Mouse (Mus musculus): ENCODE measurements around the gene Dera. TPM values are rescaled to one million over a fixed set of nuclear protein-coding genes. Genes with fewer than 3 reads are reported as not detected.

Gene Dera
- polyA plus RNA-seq, 1 experiment from 2014 or later = 67.1 TPM

GRCm38 (mm10) chr6:137789658-137790057 lies 35.3 kb downstream of the Dera start:
- WGBS = 74% methylated on average over 2 of the region's 2 CpGs
- no peak overlapping the region for H3K27ac ChIP-seq (ENCODE audit: low read depth)
- DNase-seq (ENCODE audit: low spot score) (no peak), ATAC-seq (replicated peaks; ENCODE audit: low FRiP score, low TSS enrichment, low read depth) (no peak)
- H3K4me1 ChIP-seq (replicated peaks; ENCODE audit: control insufficient read depth, insufficient read depth, low read length) = no peaks in the 10 kb centered on the region
- no peak overlapping the region for H3K4me2 ChIP-seq (ENCODE audit: low read length)
- no peaks in the 10 kb centered on the region for H3K27me3 ChIP-seq (replicated peaks; ENCODE audit: control insufficient read depth, insufficient read depth, low read length)
- no peak overlapping the region for H3K9ac ChIP-seq (ENCODE audit: low read length)
- H3K4me3 ChIP-seq (ENCODE audit: low read depth, low read length) = no peak overlapping the region
- no peaks in the 10 kb centered on the region; the same call in 1 of the 2 replicates for H3K36me3 ChIP-seq (ENCODE audit: control insufficient read depth, insufficient read depth, low read length)
- H3K9me3 ChIP-seq (ENCODE audit: control insufficient read depth, low read length) = no peaks in the 10 kb centered on the region

GRCm38 (mm10) chr6:137795494-137795893 lies 41.1 kb downstream of the Dera start:
- Histone ChIP-seq H3K4me3 (ENCODE audit: low read depth, low read length) (no peak overlapping the region), H3K9ac (ENCODE audit: low read length) (no peak overlapping the region), H3K27me3 (replicated peaks; ENCODE audit: control insufficient read depth, insufficient read depth, low read length) (no peaks in the 10 kb centered on the region), H3K36me3 (ENCODE audit: control insufficient read depth, insufficient read depth, low read length) (no peaks in the 10 kb centered on the region), H3K4me1 (replicated peaks; ENCODE audit: control insufficient read depth, insufficient read depth, low read length) (no peaks in the 10 kb centered on the region), H3K27ac (ENCODE audit: low read depth) (no peak overlapping the region), H3K4me2 (ENCODE audit: low read length) (no peak overlapping the region), H3K9me3 (ENCODE audit: control insufficient read depth, low read length) (peaks cover 6% of the 10 kb centered on the region)
- WGBS = 36% methylated on average over 2 of the region's 2 CpGs
- ATAC-seq (replicated peaks; ENCODE audit: low FRiP score, low TSS enrichment, low read depth) (no peak), DNase-seq (ENCODE audit: low spot score) (no peak)

- no peak overlapping the region for H3K27ac ChIP-seq (ENCODE audit: low read depth)
- H3K9me3 ChIP-seq (ENCODE audit: control insufficient read depth, low read length) = peaks cover 6% of the 10 kb centered on the region
- no peaks in the 10 kb centered on the region for H3K27me3 ChIP-seq (replicated peaks; ENCODE audit: control insufficient read depth, insufficient read depth, low read length)
- H3K4me3 ChIP-seq (ENCODE audit: low read depth, low read length) = no peak overlapping the region
- DNase-seq (ENCODE audit: low spot score) (peak; percentile 59), ATAC-seq (replicated peaks; ENCODE audit: low FRiP score, low TSS enrichment, low read depth) (peak; percentile 59; the same call in 1 of the 2 replicates)
- H3K9ac ChIP-seq (ENCODE audit: low read length) = no peak overlapping the region
- no peak overlapping the region for H3K4me2 ChIP-seq (ENCODE audit: low read length)
- WGBS = 68% methylated on average over 29 of the region's 29 CpGs
- H3K4me1 ChIP-seq (replicated peaks; ENCODE audit: control insufficient read depth, insufficient read depth, low read length) = no peaks in the 10 kb centered on the region
- no peaks in the 10 kb centered on the region for H3K36me3 ChIP-seq (ENCODE audit: control insufficient read depth, insufficient read depth, low read length)
These were observed 42.5 kb downstream of the Dera start for GRCm38 (mm10) chr6:137796596-137797567.

- Histone ChIP-seq H3K4me3 (ENCODE audit: low read depth, low read length) (no peak overlapping the region), H3K27me3 (replicated peaks; ENCODE audit: control insufficient read depth, insufficient read depth, low read length) (no peaks in the 10 kb centered on the region), H3K9me3 (ENCODE audit: control insufficient read depth, low read length) (peaks cover 6% of the 10 kb centered on the region), H3K9ac (ENCODE audit: low read length) (no peak overlapping the region), H3K4me1 (replicated peaks; ENCODE audit: control insufficient read depth, insufficient read depth, low read length) (no peaks in the 10 kb centered on the region), H3K27ac (ENCODE audit: low read depth) (no peak overlapping the region), H3K4me2 (ENCODE audit: low read length) (no peak overlapping the region), H3K36me3 (ENCODE audit: control insufficient read depth, insufficient read depth, low read length) (no peaks in the 10 kb centered on the region)
- no peak for ATAC-seq (replicated peaks; ENCODE audit: low FRiP score, low TSS enrichment, low read depth)
- DNase-seq (ENCODE audit: low spot score) = no peak
- 72% methylated on average over 9 of the region's 9 CpGs for WGBS
These were observed 44.9 kb downstream of the Dera start for GRCm38 (mm10) chr6:137799253-137799652.

GRCm38 (mm10) chr6:137803456-137804005 lies 49.2 kb downstream of the Dera start:
- Histone ChIP-seq H3K27me3 (replicated peaks; ENCODE audit: control insufficient read depth, insufficient read depth, low read length) (no peaks in the 10 kb centered on the region), H3K9me3 (ENCODE audit: control insufficient read depth, low read length) (peaks cover 6% of the 10 kb centered on the region), H3K9ac (ENCODE audit: low read length) (no peak overlapping the region), H3K4me3 (ENCODE audit: low read depth, low read length) (no peak overlapping the region), H3K36me3 (ENCODE audit: control insufficient read depth, insufficient read depth, low read length) (no peaks in the 10 kb centered on the region), H3K4me1 (replicated peaks; ENCODE audit: control insufficient read depth, insufficient read depth, low read length) (no peaks in the 10 kb centered on the region), H3K27ac (ENCODE audit: low read depth) (no peak overlapping the region), H3K4me2 (ENCODE audit: low read length) (no peak overlapping the region)
- ATAC-seq (replicated peaks; ENCODE audit: low FRiP score, low TSS enrichment, low read depth) (no peak), DNase-seq (ENCODE audit: low spot score) (no peak)
- 59% methylated on average over 12 of the region's 12 CpGs for WGBS

- H3K36me3 ChIP-seq (ENCODE audit: control insufficient read depth, insufficient read depth, low read length) = no peaks in the 10 kb centered on the region
- no peaks in the 10 kb centered on the region for H3K4me1 ChIP-seq (replicated peaks; ENCODE audit: control insufficient read depth, insufficient read depth, low read length)
- WGBS = 83% methylated on average over 7 of the region's 7 CpGs
- no peak overlapping the region for H3K27ac ChIP-seq (ENCODE audit: low read depth)
- H3K9ac ChIP-seq (ENCODE audit: low read length) = no peak overlapping the region
- DNase-seq (ENCODE audit: low spot score) = no peak
- no peak overlapping the region for H3K4me2 ChIP-seq (ENCODE audit: low read length)
- H3K27me3 ChIP-seq (replicated peaks; ENCODE audit: control insufficient read depth, insufficient read depth, low read length) = no peaks in the 10 kb centered on the region
- no peak for ATAC-seq (replicated peaks; ENCODE audit: low FRiP score, low TSS enrichment, low read depth)
- H3K9me3 ChIP-seq (ENCODE audit: control insufficient read depth, low read length) = peaks cover 6% of the 10 kb centered on the region
- H3K4me3 ChIP-seq (ENCODE audit: low read depth, low read length) = no peak overlapping the region
These were observed 49.8 kb downstream of the Dera start for GRCm38 (mm10) chr6:137804121-137804520.

- WGBS = 56% methylated on average over 9 of the region's 9 CpGs
- H3K9me3 ChIP-seq (ENCODE audit: control insufficient read depth, low read length) = peaks cover 6% of the 10 kb centered on the region
- no peaks in the 10 kb centered on the region for H3K27me3 ChIP-seq (replicated peaks; ENCODE audit: control insufficient read depth, insufficient read depth, low read length)
- ATAC-seq (replicated peaks; ENCODE audit: low FRiP score, low TSS enrichment, low read depth) = no peak
- no peak overlapping the region for H3K4me3 ChIP-seq (ENCODE audit: low read depth, low read length)
- H3K4me1 ChIP-seq (replicated peaks; ENCODE audit: control insufficient read depth, insufficient read depth, low read length) = no peaks in the 10 kb centered on the region
- no peak overlapping the region for H3K27ac ChIP-seq (ENCODE audit: low read depth)
- no peaks in the 10 kb centered on the region for H3K36me3 ChIP-seq (ENCODE audit: control insufficient read depth, insufficient read depth, low read length)
- no peak overlapping the region for H3K4me2 ChIP-seq (ENCODE audit: low read length)
- no peak overlapping the region for H3K9ac ChIP-seq (ENCODE audit: low read length)
- DNase-seq (ENCODE audit: low spot score) = no peak
These were observed 50.3 kb downstream of the Dera start for GRCm38 (mm10) chr6:137804606-137805005.

GRCm38 (mm10) chr6:137806342-137806741 lies 52.0 kb downstream of the Dera start:
- ATAC-seq (replicated peaks; ENCODE audit: low FRiP score, low TSS enrichment, low read depth) (no peak), DNase-seq (ENCODE audit: low spot score) (no peak)
- H3K9ac ChIP-seq (ENCODE audit: low read length) = no peak overlapping the region
- WGBS = 88% methylated on average over 3 of the region's 3 CpGs
- no peaks in the 10 kb centered on the region for H3K27me3 ChIP-seq (replicated peaks; ENCODE audit: control insufficient read depth, insufficient read depth, low read length)
- no peaks in the 10 kb centered on the region for H3K36me3 ChIP-seq (ENCODE audit: control insufficient read depth, insufficient read depth, low read length)
- no peaks in the 10 kb centered on the region for H3K9me3 ChIP-seq (ENCODE audit: control insufficient read depth, low read length)
- no peaks in the 10 kb centered on the region for H3K4me1 ChIP-seq (replicated peaks; ENCODE audit: control insufficient read depth, insufficient read depth, low read length)
- no peak overlapping the region for H3K4me2 ChIP-seq (ENCODE audit: low read length)
- no peak overlapping the region for H3K27ac ChIP-seq (ENCODE audit: low read depth)
- no peak overlapping the region for H3K4me3 ChIP-seq (ENCODE audit: low read depth, low read length)

Measured in intestine, embryonic 14.5 days (tissue).